Mouse (Mus musculus) liver, postnatal 0 days (tissue): ENCODE results near the gene Apoc1.

Experiments used
- CTCF ChIP-seq: sonication (generic); IDR thresholded peaks from 2 replicates; pipeline ENCODE4 v1.5.1; 2016; ENCODE audit warnings: antibody characterized with exemption, low read depth
- EP300 ChIP-seq: IDR thresholded peaks from 2 replicates; pipeline ENCODE4 v1.6.1; 2016; ENCODE audit warnings: antibody characterized with exemption, low read depth, mild to moderate bottlenecking

DNA sequence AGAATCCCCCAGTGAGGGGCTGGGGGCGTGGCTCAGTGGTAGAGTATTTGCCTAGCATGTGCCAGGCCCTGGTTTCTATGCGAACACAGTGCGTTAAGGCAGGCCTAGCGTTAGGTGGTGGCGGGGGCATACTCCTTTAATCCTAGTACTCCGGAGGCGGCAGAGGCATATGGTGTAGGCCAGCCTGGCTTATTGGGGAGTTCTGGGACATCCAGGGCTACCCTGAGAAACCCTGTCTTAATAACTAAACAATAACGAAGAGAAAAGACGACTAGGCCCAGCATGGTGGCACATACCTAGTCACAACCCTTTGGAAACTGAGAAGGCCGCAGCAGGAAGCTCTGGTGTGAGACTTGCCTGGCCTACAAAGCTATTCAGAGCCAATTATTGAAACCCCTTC lies 4.4 kb downstream of the Apoc1 start:
- no peak for TF ChIP-seq CTCF
- TF ChIP-seq EP300 = no peak
